Mouse (Mus musculus): Measurements from ENCODE around the gene Vps45.

Vps45 gene

GRCm38 (mm10) chr3:96038851-96039250 is 19.4 kb downstream of the Vps45 start:
- no peak for DNase-seq (ENCODE audit: low spot score in 2 of 2)

- no peak for DNase-seq (ENCODE audit: low spot score in 2 of 2)
These were observed 20.1 kb downstream of the Vps45 start for GRCm38 (mm10) chr3:96038156-96038555.

DNA sequence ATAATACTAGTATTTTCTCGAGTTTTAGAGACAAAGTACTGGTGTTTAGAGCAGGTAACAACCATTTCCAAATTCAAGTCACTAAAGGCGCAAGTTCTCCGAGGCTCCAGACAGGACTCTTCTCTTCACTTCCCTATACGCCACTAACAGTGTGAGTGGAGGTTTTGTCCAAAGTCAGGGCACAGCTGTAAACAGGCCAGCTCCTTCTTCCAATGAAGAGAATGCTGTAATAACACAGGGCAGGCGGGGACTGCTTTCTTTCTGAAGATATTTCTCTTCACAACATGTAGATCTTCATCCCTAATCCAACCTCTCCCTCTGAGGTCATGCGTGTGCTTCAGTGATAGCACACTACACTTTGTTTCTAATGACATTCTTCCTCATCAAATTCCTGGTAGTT is 21.5 kb downstream of the Vps45 start:
- no peak for DNase-seq (ENCODE audit: low spot score in 2 of 2)

GRCm38 (mm10) chr3:96033046-96033445 is 25.2 kb downstream of the Vps45 start:
- DNase-seq (ENCODE audit: low spot score in 2 of 2): no peak

- DNase-seq (ENCODE audit: low spot score in 2 of 2): no peak
These were observed 25.6 kb downstream of the Vps45 start for GRCm38 (mm10) chr3:96032652-96033017.

DNA sequence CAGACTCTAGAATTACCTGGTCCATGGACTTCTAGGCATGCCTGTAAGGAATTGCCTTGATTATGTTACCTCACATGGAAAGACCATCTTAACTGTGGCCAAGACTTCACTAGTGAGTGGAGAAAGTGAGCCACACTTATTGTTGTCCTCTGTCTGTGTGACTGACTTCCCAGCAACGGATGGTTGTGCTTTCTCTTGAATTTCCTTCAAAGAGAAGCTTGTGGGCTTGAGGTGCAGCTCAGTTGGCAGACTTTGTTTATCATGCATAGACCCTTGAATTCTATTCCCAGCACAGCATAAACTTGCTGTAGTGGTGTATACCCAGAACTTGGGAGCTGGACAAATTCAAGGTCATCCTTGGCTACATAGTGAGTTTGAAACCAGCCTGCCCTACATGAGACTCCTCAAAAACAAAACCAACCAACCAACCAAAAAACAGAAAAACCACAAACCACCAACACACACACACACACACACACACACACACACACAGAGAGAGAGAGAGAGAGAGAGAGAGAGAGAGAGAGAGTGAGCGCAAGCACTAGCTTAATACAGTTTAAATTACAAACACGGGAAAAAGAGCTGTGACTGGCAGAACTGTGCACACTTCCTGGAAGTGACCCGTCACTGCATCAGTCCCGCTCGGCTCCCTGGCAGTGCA is 26.1 kb downstream of the Vps45 start:
- no peak for DNase-seq (ENCODE audit: low spot score in 2 of 2)

GRCm38 (mm10) chr3:96029766-96030165 is 28.5 kb downstream of the Vps45 start:
- DNase-seq (ENCODE audit: low spot score in 2 of 2): no peak

DNA sequence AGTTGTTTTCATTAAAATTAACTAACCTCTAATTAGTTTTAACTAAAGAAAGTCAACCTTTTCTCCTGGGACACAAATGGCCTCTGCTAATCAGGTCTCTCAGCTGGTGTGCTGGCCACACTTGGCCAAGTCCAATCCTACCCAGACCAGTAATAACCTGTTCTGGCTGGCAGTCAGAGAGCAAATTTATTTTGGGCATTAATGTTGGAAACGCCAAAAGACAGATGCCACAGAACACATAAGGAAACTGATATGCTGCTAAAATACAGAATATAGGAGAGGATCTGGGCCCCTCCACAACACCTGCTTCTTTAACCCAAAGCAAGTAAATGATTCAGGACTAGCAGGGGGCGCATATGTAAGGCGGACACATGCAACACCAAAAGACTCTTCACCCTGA is 28.9 kb downstream of the Vps45 start:
- no peak for DNase-seq (ENCODE audit: low spot score in 2 of 2)

- no peak for DNase-seq (ENCODE audit: low spot score in 2 of 2)
These were observed 30.4 kb downstream of the Vps45 start for GRCm38 (mm10) chr3:96027875-96028274.

- no peak for DNase-seq (ENCODE audit: low spot score in 2 of 2)
These were observed 31.1 kb downstream of the Vps45 start for GRCm38 (mm10) chr3:96027145-96027544.

- DNase-seq (ENCODE audit: low spot score in 2 of 2): no peak
These were observed 36.7 kb downstream of the Vps45 start for GRCm38 (mm10) chr3:96021421-96022128.

- DNase-seq (ENCODE audit: low spot score in 2 of 2): no peak
These were observed 37.5 kb downstream of the Vps45 start for GRCm38 (mm10) chr3:96020735-96021134.

DNA sequence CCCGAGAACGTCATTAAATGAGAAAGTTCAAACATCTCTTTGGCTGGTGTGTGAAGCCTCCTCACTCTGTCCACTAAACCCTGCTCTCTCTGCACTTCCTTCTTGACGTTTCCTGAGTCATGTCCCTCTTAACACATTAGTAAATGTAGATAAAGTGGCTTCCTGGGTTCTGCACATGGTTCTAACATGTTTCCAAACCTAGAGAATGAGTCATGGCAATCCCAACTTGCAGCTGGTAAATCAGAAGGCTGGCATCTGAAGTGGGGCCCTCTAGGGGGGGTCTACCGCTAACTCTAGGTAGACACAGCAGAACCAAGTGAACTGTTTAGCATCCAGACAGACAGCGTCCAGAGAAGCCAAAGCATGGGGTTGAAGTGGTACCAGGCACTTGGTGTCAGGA is 40.8 kb downstream of the Vps45 start:
- no peak for DNase-seq (ENCODE audit: low spot score in 2 of 2)

- DNase-seq (ENCODE audit: low spot score in 2 of 2): no peak
These were observed 41.9 kb downstream of the Vps45 start for GRCm38 (mm10) chr3:96016257-96016889.

- DNase-seq (ENCODE audit: low spot score in 2 of 2): no peak
These were observed 42.6 kb downstream of the Vps45 start for GRCm38 (mm10) chr3:96015681-96016080.

GRCm38 (mm10) chr3:96012805-96013204 is 45.5 kb downstream of the Vps45 start:
- DNase-seq (ENCODE audit: low spot score in 2 of 2): no peak

DNA sequence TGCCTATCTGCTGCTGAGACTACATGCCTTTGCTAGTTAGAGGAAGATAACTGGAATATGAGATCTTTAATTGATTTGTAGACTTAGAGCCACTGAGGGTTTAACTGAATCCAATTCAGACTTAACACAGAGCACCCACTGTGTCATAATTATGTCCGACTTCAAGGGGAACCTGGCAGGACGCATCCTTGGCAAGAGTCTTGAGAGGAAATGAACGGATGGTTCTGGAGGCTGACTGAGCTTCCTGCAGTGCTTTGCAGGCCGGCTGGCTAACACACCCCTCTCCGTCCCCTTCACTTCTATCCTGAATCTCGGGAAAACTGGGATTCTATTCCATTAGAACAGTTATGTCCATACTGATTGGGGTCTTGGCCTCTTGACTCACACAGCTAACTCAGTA is 49.8 kb downstream of the Vps45 start:
- DNase-seq (ENCODE audit: low spot score in 2 of 2): no peak

DNA sequence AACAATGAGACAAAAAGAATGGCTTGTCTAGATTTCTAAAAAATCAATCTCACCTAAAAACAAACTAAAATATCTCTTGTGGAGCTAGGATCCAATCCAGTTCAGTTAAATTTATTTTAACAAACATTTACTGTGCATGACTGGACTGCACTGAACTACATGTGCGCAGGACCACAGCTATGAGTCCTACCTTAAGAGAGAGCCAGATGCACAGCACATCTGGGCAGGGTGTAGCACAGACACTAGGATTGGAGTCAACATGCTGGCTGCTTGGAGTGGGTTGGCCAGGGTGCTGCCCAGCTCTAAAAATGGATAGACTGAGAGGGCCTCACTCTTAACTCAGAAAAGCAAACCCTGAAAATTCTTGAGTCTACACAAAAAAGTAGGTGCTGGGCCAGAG is 56.7 kb downstream of the Vps45 start:
- DNase-seq (ENCODE audit: low spot score in 2 of 2): no peak

GRCm38 (mm10) chr3:96000921-96001501 is 57.3 kb downstream of the Vps45 start:
- no peak for DNase-seq (ENCODE audit: low spot score in 2 of 2)

GRCm38 (mm10) chr3:96000080-96000632 is 58.1 kb downstream of the Vps45 start:
- no peak for DNase-seq (ENCODE audit: low spot score in 2 of 2)

DNA sequence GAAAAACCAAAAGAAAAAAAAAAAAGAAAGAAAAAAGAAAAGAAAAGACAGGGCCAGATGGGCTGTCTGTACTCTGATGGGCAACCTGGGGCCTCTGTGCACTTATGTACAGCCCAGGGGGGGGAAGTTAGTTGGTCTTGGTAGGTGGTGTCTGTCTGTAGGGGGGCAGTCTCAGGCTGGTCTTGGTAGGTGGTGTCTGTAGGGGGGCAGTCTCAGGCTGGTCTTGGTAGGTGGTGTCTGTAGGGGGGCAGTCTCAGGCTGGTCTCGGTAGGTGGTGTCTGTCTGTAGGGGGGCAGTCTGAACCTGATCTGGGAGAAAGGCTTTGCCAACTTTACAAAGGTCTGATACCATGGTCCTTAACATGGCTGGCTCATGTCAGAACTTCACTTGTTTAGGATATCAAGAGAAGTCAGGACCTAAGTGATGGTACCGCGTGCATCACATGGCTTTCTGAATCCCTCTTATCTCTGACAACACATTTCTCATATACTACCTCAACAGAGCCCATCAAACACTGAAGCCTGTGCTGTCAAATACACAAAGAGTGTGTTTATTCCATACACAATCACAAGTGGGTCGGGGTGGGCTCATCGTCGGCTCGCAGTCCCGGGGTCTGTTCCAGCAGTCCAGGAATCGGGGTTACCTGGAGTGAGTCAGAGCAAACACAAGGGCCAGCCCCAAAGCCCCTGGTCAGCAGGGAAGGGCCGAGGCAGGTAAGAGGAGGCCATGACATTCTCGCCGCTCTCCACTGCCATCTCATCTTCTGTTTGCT is 58.8 kb downstream of the Vps45 start:
- no peak for DNase-seq (ENCODE audit: low spot score in 2 of 2)

All from right cerebral cortex, postnatal 10 days (tissue).